Mouse (Mus musculus): Measurements from ENCODE around the gene Npm1. TPM values are rescaled to one million over a fixed set of nuclear protein-coding genes. Genes with fewer than 3 reads are reported as not detected.
A peak's percentile ranks its signal among the peaks of the same experiment; 100 is the strongest.

The Npm1 gene
- 1,092 and 1,164 TPM in 2 replicates for polyA plus RNA-seq (2015; fragmentation: Nextera tagmentation; extraction: Ambion mirVana)

- H3K27ac ChIP-seq: peak within 1 kb of the TSS; percentile 97
- H3K27me3 ChIP-seq: peaks cover 6% of the 10 kb centered on the region
- peaks cover 31% of the 10 kb centered on the region for H3K36me3 ChIP-seq
- no peaks in the 10 kb centered on the region for H3K9me3 ChIP-seq
- H3K9ac ChIP-seq: peak within 1 kb of the TSS; percentile 98
- ATAC-seq (ENCODE audit: insufficient number of reproducible peaks, insufficient read depth, low FRiP score, low TSS enrichment, low read depth): peak; percentile 98
- peaks cover 13% of the 10 kb centered on the region for H3K4me1 ChIP-seq
- peak within 1 kb of the TSS; percentile 99 for H3K4me3 ChIP-seq
- WGBS: 5% methylated on average over 49 of the region's 49 CpGs
- peak within 1 kb of the TSS; percentile 86 for H3K4me2 ChIP-seq
Observed at GRCm38 (mm10) chr11:33162998-33163506, at the start of gene Npm1. Npm1 (minus strand) TSS chr11:33163206.

DNA sequence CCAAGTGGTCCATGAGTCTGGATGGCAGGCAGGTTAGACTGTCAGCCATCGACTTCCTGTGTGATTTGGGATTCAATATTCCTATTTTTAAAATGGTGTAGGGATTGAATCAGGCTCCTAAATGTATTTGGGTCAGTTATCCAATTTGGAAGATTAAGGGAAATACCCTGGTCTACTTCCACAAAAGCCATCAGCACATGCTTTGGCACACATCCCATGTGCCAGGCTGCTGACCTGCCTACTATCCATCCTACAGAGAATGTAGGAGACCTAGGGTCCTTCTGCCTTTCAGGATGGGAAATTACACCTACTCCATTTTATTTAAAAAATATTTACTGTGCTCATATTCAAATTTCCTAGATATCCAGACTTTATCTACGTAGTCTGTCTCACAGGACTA, 44.4 kb upstream of the Npm1 start:
- Histone ChIP-seq H3K4me1 (peaks cover 17% of the 10 kb centered on the region), H3K27me3 (peaks cover 78% of the 10 kb centered on the region), H3K27ac (no peak overlapping the region), H3K36me3 (no peaks in the 10 kb centered on the region), H3K9me3 (no peaks in the 10 kb centered on the region), H3K4me2 (no peak overlapping the region), H3K4me3 (no peak overlapping the region), H3K9ac (no peak overlapping the region)
- no peak for ATAC-seq (ENCODE audit: insufficient number of reproducible peaks, insufficient read depth, low FRiP score, low TSS enrichment, low read depth)
- WGBS: 86% methylated on average over 2 of the region's 2 CpGs

DNA sequence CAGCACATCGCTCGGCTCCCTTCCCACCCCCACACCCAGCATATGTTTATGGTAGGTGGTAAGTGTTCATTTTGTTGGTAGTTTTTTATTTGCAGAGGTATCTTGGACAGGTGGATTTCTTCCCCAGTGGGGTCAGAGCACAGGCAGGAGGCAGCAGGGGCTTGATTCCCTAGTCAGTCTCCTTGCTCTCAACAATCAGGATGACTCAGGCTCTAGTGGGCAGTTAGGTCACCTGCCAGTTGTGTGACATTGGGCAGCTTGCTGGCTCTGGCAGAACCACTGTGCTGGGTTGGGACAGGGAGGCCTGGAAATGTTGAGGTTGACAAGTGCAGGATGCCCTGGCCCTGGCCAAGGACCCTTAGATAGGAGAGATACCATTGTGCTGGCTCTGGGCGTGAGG, 42.0 kb upstream of the Npm1 start:
- peaks cover 39% of the 10 kb centered on the region for H3K4me1 ChIP-seq
- WGBS: 12% methylated on average over 3 of the region's 3 CpGs
- H3K9me3 ChIP-seq: no peaks in the 10 kb centered on the region
- H3K27me3 ChIP-seq: peaks cover 96% of the 10 kb centered on the region
- ATAC-seq (ENCODE audit: insufficient number of reproducible peaks, insufficient read depth, low FRiP score, low TSS enrichment, low read depth): no peak
- no peak overlapping the region for H3K27ac ChIP-seq
- H3K9ac ChIP-seq: no peak overlapping the region
- H3K4me2 ChIP-seq: no peak overlapping the region
- H3K4me3 ChIP-seq: no peak overlapping the region
- H3K36me3 ChIP-seq: no peaks in the 10 kb centered on the region

GRCm38 (mm10) chr11:33204329-33204705, 41.3 kb upstream of the Npm1 start:
- under 1% methylated on average over 18 of the region's 18 CpGs for WGBS
- no peak overlapping the region for H3K9ac ChIP-seq

GRCm38 (mm10) chr11:33203383-33204328, 40.6 kb upstream of the Npm1 start, which contains the start of gene Tlx3:
Tlx3 (minus strand) TSS chr11:33203589.
- Histone ChIP-seq H3K4me2 (peak within 1 kb of the TSS; percentile 58), H3K4me3 (peak within 1 kb of the TSS; percentile 36), H3K36me3 (no peaks in the 10 kb centered on the region), H3K4me1 (peaks cover 41% of the 10 kb centered on the region), H3K27me3 (peaks cover 100% of the 10 kb centered on the region), H3K27ac (no peak within 1 kb of the TSS), H3K9ac (0 out of 2 replicates have a peak within 1 kb of the TSS, but pooled peaks have one; percentile 21), H3K9me3 (no peaks in the 10 kb centered on the region)
- under 1% methylated on average over 79 of the region's 81 CpGs for WGBS
- peak; percentile 49; the same call in 1 of the 2 replicates for ATAC-seq (ENCODE audit: insufficient number of reproducible peaks, insufficient read depth, low FRiP score, low TSS enrichment, low read depth)

More at GRCm38 (mm10) chr11:33204329-33204705, 41.3 kb upstream of the Npm1 start:
- no peaks in the 10 kb centered on the region for H3K36me3 ChIP-seq
- no peak for ATAC-seq (ENCODE audit: insufficient number of reproducible peaks, insufficient read depth, low FRiP score, low TSS enrichment, low read depth)
- no peak overlapping the region for H3K4me2 ChIP-seq
- no peak overlapping the region for H3K27ac ChIP-seq
- no peaks in the 10 kb centered on the region for H3K9me3 ChIP-seq
- H3K4me3 ChIP-seq: peak overlapping the region; percentile 36; the same call in 1 of the 2 replicates
- H3K4me1 ChIP-seq: peaks cover 41% of the 10 kb centered on the region
- peaks cover 96% of the 10 kb centered on the region for H3K27me3 ChIP-seq

DNA sequence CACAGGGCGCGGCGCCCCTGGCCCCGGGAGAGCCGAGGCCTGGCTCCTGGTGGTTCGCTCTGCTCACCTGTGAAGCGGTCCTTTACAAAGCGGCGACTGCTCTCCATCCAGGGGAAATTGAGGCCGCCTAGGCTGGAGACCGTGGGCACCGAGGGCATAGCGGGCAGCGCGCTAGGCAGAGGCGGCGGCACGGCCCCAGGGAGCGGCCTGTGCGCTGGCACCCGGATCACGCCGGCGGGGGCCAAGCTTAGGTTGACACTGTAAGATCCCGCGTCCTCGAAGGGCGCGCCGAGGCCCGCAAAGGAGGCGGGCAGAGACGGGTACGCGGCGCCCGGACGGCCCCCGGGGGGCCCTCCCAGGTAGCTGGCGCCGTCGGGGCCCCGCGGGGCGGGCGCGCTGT, 40.0 kb upstream of the Npm1 start:
- under 1% methylated on average over 47 of the region's 47 CpGs for WGBS
- Histone ChIP-seq H3K4me3 (peak overlapping the region; percentile 36), H3K4me1 (peaks cover 41% of the 10 kb centered on the region), H3K9ac (0 out of 2 replicates have a peak overlapping the region, but pooled peaks have one; percentile 21), H3K36me3 (no peaks in the 10 kb centered on the region), H3K27ac (no peak overlapping the region), H3K9me3 (no peaks in the 10 kb centered on the region), H3K27me3 (peaks cover 100% of the 10 kb centered on the region), H3K4me2 (peak overlapping the region; percentile 58)
- ATAC-seq (ENCODE audit: insufficient number of reproducible peaks, insufficient read depth, low FRiP score, low TSS enrichment, low read depth): no peak

- no peak overlapping the region for H3K27ac ChIP-seq
- H3K4me3 ChIP-seq: 0 out of 2 replicates have a peak overlapping the region, but pooled peaks have one; percentile 38
- H3K4me1 ChIP-seq: peaks cover 41% of the 10 kb centered on the region
- WGBS: under 1% methylated on average over 33 of the region's 37 CpGs
- no peak overlapping the region for H3K9ac ChIP-seq
- ATAC-seq (ENCODE audit: insufficient number of reproducible peaks, insufficient read depth, low FRiP score, low TSS enrichment, low read depth): no peak
- H3K4me2 ChIP-seq: peak overlapping the region; percentile 58; the same call in 1 of the 2 replicates
- peaks cover 100% of the 10 kb centered on the region for H3K27me3 ChIP-seq
- H3K36me3 ChIP-seq: no peaks in the 10 kb centered on the region
- peaks cover 5% of the 10 kb centered on the region; the same call in 1 of the 2 replicates for H3K9me3 ChIP-seq
Observed at GRCm38 (mm10) chr11:33202296-33202695, 39.3 kb upstream of the Npm1 start.

- H3K9ac ChIP-seq: peak overlapping the region; percentile 52; the same call in 1 of the 2 replicates
- peaks cover 8% of the 10 kb centered on the region; the same call in 1 of the 2 replicates for H3K9me3 ChIP-seq
- no peak overlapping the region for H3K27ac ChIP-seq
- H3K4me3 ChIP-seq: peak overlapping the region; percentile 38
- H3K4me1 ChIP-seq: peaks cover 41% of the 10 kb centered on the region
- H3K36me3 ChIP-seq: no peaks in the 10 kb centered on the region
- no peak for ATAC-seq (ENCODE audit: insufficient number of reproducible peaks, insufficient read depth, low FRiP score, low TSS enrichment, low read depth)
- peak overlapping the region; percentile 66 for H3K4me2 ChIP-seq
- WGBS: under 1% methylated on average over 19 of the region's 19 CpGs
- peaks cover 100% of the 10 kb centered on the region for H3K27me3 ChIP-seq
Observed at GRCm38 (mm10) chr11:33201626-33202010, 38.6 kb upstream of the Npm1 start.

DNA sequence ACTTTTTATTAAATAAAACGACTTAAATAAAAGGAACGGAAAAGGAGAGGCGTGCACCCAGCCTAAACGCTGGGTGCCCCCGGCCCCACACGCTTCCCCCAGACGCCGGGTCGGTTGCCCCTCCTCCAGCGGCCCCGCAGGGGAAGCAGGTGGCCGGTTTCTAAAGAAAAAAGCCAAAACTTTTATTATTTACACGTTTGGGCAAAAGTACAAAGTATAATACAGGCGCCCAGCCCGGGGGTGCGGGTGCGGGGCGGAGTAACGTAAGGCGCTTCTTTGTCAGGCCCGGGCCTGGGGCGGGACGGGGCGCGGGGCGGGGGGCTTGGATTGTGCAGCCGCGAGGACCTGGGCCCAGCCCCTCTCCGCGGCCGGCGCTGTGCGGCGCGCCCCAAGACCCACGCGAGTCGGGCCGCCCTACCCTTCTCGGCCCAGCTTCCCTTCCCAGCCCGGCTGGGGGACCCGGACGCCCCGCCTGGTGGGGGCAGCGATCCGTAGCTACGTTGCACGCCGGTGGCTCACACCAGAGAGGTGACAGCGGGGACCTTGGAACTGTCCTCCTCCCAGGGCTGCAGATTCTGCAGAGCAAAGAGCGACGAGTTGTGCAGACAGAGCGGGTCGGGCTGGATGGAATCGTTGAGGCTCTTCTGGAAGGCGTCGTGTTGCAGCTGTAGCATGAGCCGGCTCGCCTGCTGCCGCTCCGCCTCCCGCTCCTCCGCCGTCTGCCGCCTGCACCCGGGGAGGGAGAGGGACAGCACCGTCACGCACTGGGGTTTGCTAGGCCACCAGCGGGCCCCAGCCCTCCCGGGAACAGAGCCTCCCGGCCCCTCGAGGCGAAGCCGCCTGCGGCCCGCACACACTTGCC, 38.0 kb upstream of the Npm1 start:
- Histone ChIP-seq H3K27me3 (peaks cover 100% of the 10 kb centered on the region), H3K4me2 (peak overlapping the region; percentile 66), H3K4me3 (peak overlapping the region; percentile 38), H3K4me1 (peaks cover 41% of the 10 kb centered on the region), H3K9ac (peak overlapping the region; percentile 52), H3K9me3 (peaks cover 8% of the 10 kb centered on the region; the same call in 1 of the 2 replicates), H3K27ac (no peak overlapping the region), H3K36me3 (no peaks in the 10 kb centered on the region)
- under 1% methylated on average over 72 of the region's 76 CpGs for WGBS
- peak; percentile 43; the same call in 1 of the 2 replicates for ATAC-seq (ENCODE audit: insufficient number of reproducible peaks, insufficient read depth, low FRiP score, low TSS enrichment, low read depth)

GRCm38 (mm10) chr11:33199906-33200763, 37.1 kb upstream of the Npm1 start:
- no peak for ATAC-seq (ENCODE audit: insufficient number of reproducible peaks, insufficient read depth, low FRiP score, low TSS enrichment, low read depth)
- peak overlapping the region; percentile 66 for H3K4me2 ChIP-seq
- peak overlapping the region; percentile 38 for H3K4me3 ChIP-seq
- no peak overlapping the region for H3K27ac ChIP-seq
- peaks cover 10% of the 10 kb centered on the region; the same call in 1 of the 2 replicates for H3K9me3 ChIP-seq
- peaks cover 46% of the 10 kb centered on the region for H3K4me1 ChIP-seq
- H3K27me3 ChIP-seq: peaks cover 100% of the 10 kb centered on the region
- no peaks in the 10 kb centered on the region for H3K36me3 ChIP-seq
- under 1% methylated on average over 45 of the region's 45 CpGs for WGBS
- 0 out of 2 replicates have a peak overlapping the region, but pooled peaks have one; percentile 27 for H3K9ac ChIP-seq
